Mouse (Mus musculus): ENCODE measurements around the gene Myo16.

GRCm38 (mm10) chr8:10519276-10519675 lies 365.6 kb downstream of the Myo16 start:
- TF ChIP-seq CTCF (IDR thresholded peaks at IDR 0.05; ENCODE audit: low read depth) (no peak), EP300 (IDR thresholded peaks at IDR 0.05; ENCODE audit: low read depth) (no peak)
